Mouse (Mus musculus) spleen, adult 2 months (tissue): ENCODE measurements around the gene Dppa2. TPM values are rescaled to one million over a fixed set of nuclear protein-coding genes. Genes with fewer than 3 reads are reported as not detected.

Source experiments
- DNase-seq, 2 experiments: peaks; one replicate each; pipeline versions ENCODE4 v3.0.0 to v3.0.0-alpha.2; 2012 to 2021; ENCODE audit warnings: low spot score in 2 of 2, low read depth in 1 of 2
- H3K27ac ChIP-seq: fragments of 200-500 bp; 2 replicates; pipeline ENCODE4 v1.5.1; 2012; ENCODE audit warnings: low read length, inconsistent platforms; ENCODE audit not compliant: insufficient read depth
- H3K27me3 ChIP-seq: fragments of 200-500 bp; 2 replicates; pipeline ENCODE4 v1.6.1; 2012; ENCODE audit warnings: mild to moderate bottlenecking, moderate library complexity, low read length, inconsistent platforms; ENCODE audit not compliant: control insufficient read depth, insufficient read depth
- H3K36me3 ChIP-seq: fragments of 200-500 bp; 2 replicates; pipeline ENCODE4 v1.6.1; 2012; ENCODE audit warnings: mild to moderate bottlenecking, low read length, inconsistent platforms; ENCODE audit not compliant: control insufficient read depth, insufficient read depth
- H3K4me1 ChIP-seq: fragments of 200-500 bp; 2 replicates; pipeline ENCODE4 v1.6.1; 2011; ENCODE audit warnings: inconsistent platforms; ENCODE audit not compliant: control insufficient read depth, insufficient read depth, insufficient read length
- H3K4me3 ChIP-seq: fragments of 200-500 bp; 2 replicates; pipeline ENCODE4 v1.5.1; 2011; ENCODE audit warnings: mild to moderate bottlenecking, inconsistent platforms; ENCODE audit not compliant: insufficient read depth, insufficient read length; ENCODE audit errors: extremely low read depth
- CTCF ChIP-seq: fragments of 200-500 bp; IDR thresholded peaks from 2 replicates; pipeline ENCODE4 v1.5.1; 2011; ENCODE audit warnings: mild to moderate bottlenecking, inconsistent platforms; ENCODE audit not compliant: insufficient read depth, insufficient read length, insufficient replicate concordance; ENCODE audit errors: extremely low read depth
- POLR2A ChIP-seq: fragments of 200-500 bp; IDR thresholded peaks from 2 replicates; pipeline ENCODE4 v1.6.1; 2011; ENCODE audit warnings: low read depth, low read length, inconsistent platforms
- WGBS: fragments of 180-500 bp; shearing (Covaris S2); methylation state at CpG from one replicate; pipeline ENCODE4 v1.1.7; 2018; 5-methylcytosine and 5-hydroxymethylcytosine counted together
- polyA plus RNA-seq: library from polyadenylated mRNA; depleted of rRNA; stranded (reverse); fragments of >200 nt; gene quantifications from 2 replicates; pipeline ENCODE4 v1.2.3, GENCODE M21; 2012

Gene Dppa2
- polyA plus RNA-seq, 1 experiment = 0.04 TPM

GRCm38 (mm10) chr16:48309912-48310630, 6.4 kb downstream of the Dppa2 start:
- 87% methylated on average over 12 of the region's 12 CpGs for WGBS
- Histone ChIP-seq H3K27me3 (no peaks in the 10 kb centered on the region), H3K27ac (no peak overlapping the region), H3K36me3 (no peaks in the 10 kb centered on the region), H3K4me3 (no peak overlapping the region), H3K4me1 (no peaks in the 10 kb centered on the region)
- TF ChIP-seq POLR2A (no peak), CTCF (no peak)
- no peak for DNase-seq

- WGBS = 91% methylated on average over 3 of the region's 3 CpGs
Observed at GRCm38 (mm10) chr16:48315294-48315693, 11.6 kb downstream of the Dppa2 start.

DNA sequence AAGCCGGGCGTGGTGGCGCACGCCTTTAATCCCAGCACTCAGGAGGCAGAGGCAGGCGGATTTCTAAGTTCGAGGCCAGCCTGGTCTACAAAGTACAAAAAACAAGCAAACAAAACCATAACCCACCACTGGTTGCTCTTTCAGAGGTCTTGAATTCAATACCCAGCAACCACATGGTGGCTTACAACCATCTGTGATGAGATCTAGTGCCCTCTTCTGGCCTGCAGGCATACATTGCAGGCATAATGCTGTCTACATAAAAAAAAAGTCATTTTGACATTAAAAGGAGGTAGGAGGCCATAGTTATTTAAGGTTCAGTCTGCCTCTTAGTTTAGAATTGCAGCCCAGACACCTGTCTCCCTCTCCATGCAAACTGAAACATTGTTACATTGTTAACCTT, 17.1 kb downstream of the Dppa2 start:
- H3K27me3 ChIP-seq = no peaks in the 10 kb centered on the region
- DNase-seq = no peak

More at GRCm38 (mm10) chr16:48315294-48315693, 11.6 kb downstream of the Dppa2 start:
- no peak for DNase-seq
- Histone ChIP-seq H3K4me1 (no peaks in the 10 kb centered on the region), H3K36me3 (no peaks in the 10 kb centered on the region), H3K27ac (no peak overlapping the region), H3K4me3 (no peak overlapping the region), H3K27me3 (no peaks in the 10 kb centered on the region)
- TF ChIP-seq POLR2A (no peak), CTCF (no peak)

GRCm38 (mm10) chr16:48323133-48323532, 19.4 kb downstream of the Dppa2 start:
- Histone ChIP-seq H3K36me3 (no peaks in the 10 kb centered on the region), H3K4me1 (no peaks in the 10 kb centered on the region), H3K27ac (no peak overlapping the region), H3K27me3 (no peaks in the 10 kb centered on the region), H3K4me3 (no peak overlapping the region)
- WGBS = 93% methylated on average over 6 of the region's 6 CpGs
- no peak for DNase-seq
- TF ChIP-seq POLR2A = no peak

More for the DNA sequence above, 17.1 kb downstream of the Dppa2 start:
- H3K27ac ChIP-seq = no peak overlapping the region
- no peaks in the 10 kb centered on the region for H3K4me1 ChIP-seq
- TF ChIP-seq POLR2A (no peak), CTCF (no peak)
- no peak overlapping the region for H3K4me3 ChIP-seq
- 94% methylated on average over 6 of the region's 6 CpGs for WGBS
- H3K36me3 ChIP-seq = no peaks in the 10 kb centered on the region

DNA sequence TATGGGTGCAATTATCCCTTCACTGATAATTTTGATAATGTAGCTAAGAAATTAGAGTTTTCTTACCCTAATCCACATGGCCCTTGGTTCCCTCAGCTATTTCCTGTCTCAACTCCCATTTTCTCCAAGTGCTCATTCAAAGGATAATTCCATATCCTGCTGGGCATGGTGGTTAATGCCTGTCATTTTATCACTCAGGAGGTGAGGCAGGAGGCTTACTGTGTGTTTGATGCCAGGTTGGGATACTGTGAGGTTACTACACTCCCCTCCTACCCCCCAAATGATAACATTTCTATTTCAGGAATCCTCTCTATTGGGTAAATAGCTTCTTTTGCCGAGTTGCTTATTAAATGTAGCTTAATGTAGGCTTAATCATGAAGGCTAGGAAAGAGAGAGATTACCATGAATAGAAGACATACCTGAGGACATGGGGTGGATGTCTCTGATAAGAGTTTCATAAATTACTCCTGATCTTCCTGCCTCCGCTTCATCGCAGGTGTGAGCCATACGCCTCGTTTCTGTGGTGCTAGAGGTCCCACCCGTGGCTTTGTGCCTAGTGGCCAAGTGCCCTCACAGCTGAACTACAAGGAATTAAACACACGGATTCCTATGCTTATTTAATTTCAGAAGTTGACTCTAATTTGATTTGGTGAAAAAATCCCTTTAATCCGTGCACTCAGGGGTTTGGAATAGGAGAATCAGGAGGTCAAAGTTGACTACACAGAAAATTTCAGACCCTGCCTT, 20.1 kb downstream of the Dppa2 start:
- DNase-seq = no peak
- WGBS = 89% methylated on average over 8 of the region's 8 CpGs

DNA sequence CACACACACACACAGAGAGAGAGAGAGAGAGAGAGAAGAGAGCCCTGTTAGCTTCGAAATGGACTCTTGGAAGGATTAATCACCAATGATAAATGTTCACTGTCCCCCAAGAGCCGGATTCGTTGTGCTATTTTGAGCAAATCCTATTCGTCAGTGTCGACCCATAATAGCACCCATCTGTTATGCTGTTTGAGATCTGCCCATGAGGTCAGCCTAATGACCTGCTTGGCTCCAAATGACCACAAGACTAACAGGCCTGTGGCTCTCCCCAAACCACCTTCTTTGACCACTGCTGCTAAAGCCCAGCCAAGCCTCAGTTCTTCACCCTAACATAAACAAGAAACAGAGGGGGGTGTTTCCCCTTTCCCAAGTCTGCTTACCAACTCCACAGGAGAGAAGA, 23.2 kb downstream of the Dppa2 start:
- no peaks in the 10 kb centered on the region for H3K27me3 ChIP-seq
- WGBS = 75% methylated on average over 5 of the region's 5 CpGs
- no peak for TF ChIP-seq CTCF
- TF ChIP-seq POLR2A = no peak
- no peaks in the 10 kb centered on the region for H3K36me3 ChIP-seq
- no peak overlapping the region for H3K27ac ChIP-seq
- H3K4me1 ChIP-seq = no peaks in the 10 kb centered on the region
- DNase-seq = no peak
- no peak overlapping the region for H3K4me3 ChIP-seq

More for the DNA sequence above, 20.1 kb downstream of the Dppa2 start:
- H3K27ac ChIP-seq = no peak overlapping the region
- H3K27me3 ChIP-seq = no peaks in the 10 kb centered on the region
- TF ChIP-seq CTCF = no peak
- TF ChIP-seq POLR2A = no peak
- H3K4me1 ChIP-seq = no peaks in the 10 kb centered on the region
- H3K36me3 ChIP-seq = no peaks in the 10 kb centered on the region
- no peak overlapping the region for H3K4me3 ChIP-seq

DNA sequence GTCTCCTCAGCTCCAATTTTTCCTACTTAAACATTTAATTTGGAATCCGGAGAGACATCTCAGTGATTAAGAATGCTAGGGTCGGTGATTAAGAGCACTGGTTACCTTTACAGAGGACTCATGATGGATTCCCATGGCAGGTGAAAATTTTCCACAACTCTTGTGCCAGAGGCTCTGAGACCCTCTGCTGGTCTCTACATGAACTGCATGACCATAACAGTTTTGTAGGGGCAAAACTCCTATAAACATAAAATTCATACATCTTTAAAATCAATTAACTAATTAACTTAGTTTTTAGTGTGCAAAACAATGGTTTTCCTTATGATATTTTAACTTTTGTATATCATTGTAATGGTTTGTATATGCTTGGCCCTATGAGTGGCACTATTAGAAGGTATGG, 24.7 kb downstream of the Dppa2 start:
- Histone ChIP-seq H3K36me3 (no peaks in the 10 kb centered on the region), H3K27ac (no peak overlapping the region), H3K27me3 (no peaks in the 10 kb centered on the region), H3K4me1 (no peaks in the 10 kb centered on the region), H3K4me3 (no peak overlapping the region)
- TF ChIP-seq CTCF = no peak
- TF ChIP-seq POLR2A = no peak
- DNase-seq = no peak
- 95% methylated on average over 2 of the region's 2 CpGs for WGBS
